Mouse (Mus musculus) testis, postnatal 14 days (tissue): ENCODE data around the gene Snd1.

Experiments
- DNase-seq: peaks from one replicate; pipeline ENCODE4 v3.0.0; 2021; ENCODE audit warnings: low spot score

Gene Snd1

GRCm38 (mm10) chr6:28871725-28872420 is 396.9 kb downstream of the Snd1 start:
- no peak for DNase-seq

- no peak for DNase-seq
Observed at GRCm38 (mm10) chr6:28872421-28872795, 397.5 kb downstream of the Snd1 start.

GRCm38 (mm10) chr6:28874053-28874452 is 399.1 kb downstream of the Snd1 start:
- DNase-seq = no peak

- no peak for DNase-seq
Observed at GRCm38 (mm10) chr6:28874759-28875158, 399.8 kb downstream of the Snd1 start.

GRCm38 (mm10) chr6:28875333-28875732 is 400.4 kb downstream of the Snd1 start:
- DNase-seq = no peak

- no peak for DNase-seq
Observed at GRCm38 (mm10) chr6:28876492-28876891, 401.6 kb downstream of the Snd1 start.

GRCm38 (mm10) chr6:28877945-28878666 is 403.2 kb downstream of the Snd1 start:
- DNase-seq = no peak

GRCm38 (mm10) chr6:28879315-28879714 is 404.4 kb downstream of the Snd1 start:
- DNase-seq = no peak

- no peak for DNase-seq
Observed at GRCm38 (mm10) chr6:28880909-28881308, 406.0 kb downstream of the Snd1 start.

GRCm38 (mm10) chr6:28883518-28883917 is 408.6 kb downstream of the Snd1 start:
- DNase-seq = no peak

- DNase-seq = no peak
Observed at GRCm38 (mm10) chr6:28886724-28887440, 411.9 kb downstream of the Snd1 start.

GRCm38 (mm10) chr6:28890426-28890825 is 415.5 kb downstream of the Snd1 start:
- no peak for DNase-seq

GRCm38 (mm10) chr6:28891480-28891879 is 416.5 kb downstream of the Snd1 start:
- DNase-seq = no peak

GRCm38 (mm10) chr6:28895004-28895515 is 420.1 kb downstream of the Snd1 start:
- DNase-seq = no peak

GRCm38 (mm10) chr6:28895726-28896125 is 420.8 kb downstream of the Snd1 start:
- no peak for DNase-seq

GRCm38 (mm10) chr6:28896762-28897320 is 421.9 kb downstream of the Snd1 start:
- no peak for DNase-seq

- no peak for DNase-seq
Observed at GRCm38 (mm10) chr6:28897326-28898085, 422.6 kb downstream of the Snd1 start.

- DNase-seq = peak; percentile 41
Observed at GRCm38 (mm10) chr6:28898836-28899235, 423.9 kb downstream of the Snd1 start.

- DNase-seq = no peak
Observed at GRCm38 (mm10) chr6:28902573-28902972, 427.6 kb downstream of the Snd1 start.

GRCm38 (mm10) chr6:28904417-28904816 is 429.5 kb downstream of the Snd1 start:
- no peak for DNase-seq

GRCm38 (mm10) chr6:28905301-28905700 is 430.4 kb downstream of the Snd1 start:
- peak; percentile 48 for DNase-seq

GRCm38 (mm10) chr6:28909866-28910265 is 434.9 kb downstream of the Snd1 start:
- no peak for DNase-seq
